Mouse (Mus musculus) G1E (cell line): ENCODE results near the gene Klhl3. TPM values are rescaled to one million over a fixed set of nuclear protein-coding genes. Genes with fewer than 3 reads are reported as not detected.

Experiments used
- ATAC-seq: 2 replicates; pipeline ENCODE4 v1.8.0; 2016; ENCODE audit warnings: mild to moderate bottlenecking; ENCODE audit not compliant: insufficient number of reproducible peaks, poor library complexity, low FRiP score, severe bottlenecking; ENCODE audit errors: extremely low read depth
- DNase-seq: peaks from one replicate; pipeline ENCODE4 v3.0.0; 2012; ENCODE audit warnings: low spot score
- H3K27me3 ChIP-seq: 2 replicates; pipeline ENCODE4 v1.6.1; 2012; ENCODE audit warnings: mild to moderate bottlenecking, low read length, inconsistent platforms; ENCODE audit not compliant: insufficient read depth
- H3K36me3 ChIP-seq: replicated peaks from 2 replicates; pipeline ENCODE3; 2012; ENCODE audit warnings: mild to moderate bottlenecking, inconsistent platforms
- H3K4me1 ChIP-seq: 2 replicates; pipeline ENCODE4 v1.6.1; 2012; ENCODE audit warnings: low read depth, low read length, inconsistent platforms, mixed read lengths; ENCODE audit not compliant: insufficient read depth
- H3K4me3 ChIP-seq: 2 replicates; pipeline ENCODE4 v1.5.1; 2012; ENCODE audit warnings: low read depth, mild to moderate bottlenecking, inconsistent platforms, low read length, moderate library complexity, mixed read lengths
- H3K9me3 ChIP-seq: replicated peaks from 2 replicates; pipeline ENCODE4 v1.6.1; 2012; ENCODE audit warnings: inconsistent platforms
- CTCF ChIP-seq: IDR thresholded peaks from 2 replicates; pipeline ENCODE4 v1.5.1; 2012; ENCODE audit warnings: low read depth, low read length, inconsistent platforms, mixed read lengths
- GATA1 ChIP-seq: IDR thresholded peaks from 2 replicates; pipeline ENCODE4 v1.6.1; 2012; ENCODE audit warnings: borderline replicate concordance, low read length, inconsistent platforms, mixed read lengths
- GATA2 ChIP-seq: IDR thresholded peaks from 2 replicates; pipeline ENCODE4 v1.6.1; 2012; ENCODE audit warnings: low read depth, low read length, inconsistent platforms, borderline replicate concordance
- POLR2AphosphoS5 ChIP-seq: IDR thresholded peaks from 2 replicates; pipeline ENCODE4 v1.6.1; 2012; ENCODE audit warnings: low read depth, low read length, inconsistent platforms; ENCODE audit not compliant: insufficient replicate concordance
- TAL1 ChIP-seq: conservative IDR thresholded peaks from 2 replicates; pipeline ENCODE4 v1.6.1; 2012; ENCODE audit warnings: low read depth, low read length, inconsistent platforms, mixed read lengths
- polyA plus RNA-seq: library from polyadenylated mRNA; stranded (reverse); fragments of >175 nt; gene quantifications from 2 replicates; pipeline ENCODE4 v1.2.3, GENCODE M21; 2012
- total RNA-seq, 2 experiments: library from RNA; stranded (forward) in 1 of 2; stranded (reverse) in 1 of 2; fragments of 200-1000 nt in 1 of 2; fragments of >200 nt in 1 of 2; fragmentation: Nextera tagmentation in 1 of 2; gene quantifications; 2 replicates each; pipeline ENCODE4 v1.2.3; 2014 to 2017

The Klhl3 gene
- total and polyA plus RNA-seq, 3 experiments = 0.05 TPM; not detected in 2

GRCm38 (mm10) chr13:58071209-58071608 lies 42.2 kb downstream of the Klhl3 start:
- peaks cover 60% of the 10 kb centered on the region for H3K9me3 ChIP-seq
- no peaks in the 10 kb centered on the region for H3K36me3 ChIP-seq
- H3K27me3 ChIP-seq = no peaks in the 10 kb centered on the region
- no peak overlapping the region; the same call in 1 of the 2 replicates for H3K4me3 ChIP-seq
- H3K4me1 ChIP-seq = no peaks in the 10 kb centered on the region
- TF ChIP-seq POLR2AphosphoS5 (no peak), GATA1 (no peak), GATA2 (no peak), CTCF (no peak), TAL1 (no peak)
- ATAC-seq (no peak), DNase-seq (no peak)

DNA sequence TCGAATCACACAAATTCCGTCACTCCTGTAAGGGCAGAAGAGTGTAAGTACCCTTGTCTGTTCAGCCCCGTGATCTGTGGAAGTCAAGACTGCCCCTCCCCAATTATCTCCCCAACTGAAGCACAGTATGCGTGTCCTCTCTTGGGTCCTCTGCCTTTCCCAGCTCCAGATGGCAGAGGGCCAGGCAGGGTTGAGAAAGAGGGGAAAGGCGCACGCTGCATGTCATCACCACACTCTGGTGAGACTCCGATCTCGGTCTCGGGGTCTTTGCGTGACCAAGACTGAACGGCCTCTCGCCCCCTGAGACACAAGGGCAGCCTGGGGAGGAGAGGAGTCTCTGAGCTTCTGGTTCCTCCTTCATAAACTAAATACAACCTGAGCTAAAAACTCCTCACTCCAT lies 42.9 kb downstream of the Klhl3 start:
- no peak for DNase-seq
- ATAC-seq = no peak

DNA sequence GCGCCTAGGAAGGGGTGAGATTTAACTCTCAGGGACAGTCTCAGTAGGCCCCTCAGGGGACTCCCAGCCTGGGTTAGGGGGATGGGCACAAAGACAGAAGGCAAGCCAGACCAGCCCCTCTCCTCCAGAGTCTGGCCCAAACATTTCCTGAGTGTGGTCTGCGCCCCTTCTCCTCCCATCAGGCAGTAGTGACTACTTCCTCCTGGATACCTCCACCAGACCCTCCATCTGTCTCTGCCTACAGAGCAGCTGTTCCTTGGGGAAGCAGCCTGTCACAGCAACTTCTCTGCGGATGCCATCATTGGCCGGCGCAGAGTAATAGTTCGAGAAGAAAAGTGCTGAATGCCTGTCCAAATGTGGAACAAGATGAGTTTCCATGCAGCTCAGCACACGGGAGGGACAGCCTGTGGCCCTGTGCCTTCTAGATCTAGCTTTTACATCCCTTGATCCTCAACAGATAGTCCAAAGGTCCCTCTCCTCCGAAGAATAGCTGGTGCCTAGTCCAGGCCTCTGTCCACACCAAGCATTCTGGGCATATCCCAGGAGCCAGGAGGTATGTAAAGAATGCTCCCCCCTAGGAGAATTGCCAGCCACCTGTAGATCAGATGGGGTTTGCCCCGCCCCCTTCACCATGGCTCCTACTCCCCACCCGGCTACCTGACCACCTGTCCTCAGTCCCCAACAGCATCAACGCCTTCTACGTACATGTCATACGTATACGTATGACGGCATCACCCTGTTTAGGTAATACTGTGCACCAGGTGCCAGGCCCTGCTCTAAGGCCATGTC lies 44.8 kb downstream of the Klhl3 start:
- Histone ChIP-seq H3K9me3 (peaks cover 69% of the 10 kb centered on the region), H3K36me3 (no peaks in the 10 kb centered on the region), H3K4me3 (no peak overlapping the region), H3K4me1 (no peaks in the 10 kb centered on the region), H3K27me3 (no peaks in the 10 kb centered on the region)
- ATAC-seq (no peak), DNase-seq (no peak)
- TF ChIP-seq GATA2 (no peak), GATA1 (no peak), TAL1 (no peak)

More for the DNA sequence above, 42.9 kb downstream of the Klhl3 start:
- H3K9me3 ChIP-seq = peaks cover 65% of the 10 kb centered on the region
- H3K27me3 ChIP-seq = no peaks in the 10 kb centered on the region
- H3K4me1 ChIP-seq = no peaks in the 10 kb centered on the region
- no peak for TF ChIP-seq TAL1
- no peak for TF ChIP-seq GATA1
- no peak for TF ChIP-seq POLR2AphosphoS5
- TF ChIP-seq GATA2 = no peak
- TF ChIP-seq CTCF = no peak
- H3K36me3 ChIP-seq = no peaks in the 10 kb centered on the region
- no peak overlapping the region for H3K4me3 ChIP-seq

DNA sequence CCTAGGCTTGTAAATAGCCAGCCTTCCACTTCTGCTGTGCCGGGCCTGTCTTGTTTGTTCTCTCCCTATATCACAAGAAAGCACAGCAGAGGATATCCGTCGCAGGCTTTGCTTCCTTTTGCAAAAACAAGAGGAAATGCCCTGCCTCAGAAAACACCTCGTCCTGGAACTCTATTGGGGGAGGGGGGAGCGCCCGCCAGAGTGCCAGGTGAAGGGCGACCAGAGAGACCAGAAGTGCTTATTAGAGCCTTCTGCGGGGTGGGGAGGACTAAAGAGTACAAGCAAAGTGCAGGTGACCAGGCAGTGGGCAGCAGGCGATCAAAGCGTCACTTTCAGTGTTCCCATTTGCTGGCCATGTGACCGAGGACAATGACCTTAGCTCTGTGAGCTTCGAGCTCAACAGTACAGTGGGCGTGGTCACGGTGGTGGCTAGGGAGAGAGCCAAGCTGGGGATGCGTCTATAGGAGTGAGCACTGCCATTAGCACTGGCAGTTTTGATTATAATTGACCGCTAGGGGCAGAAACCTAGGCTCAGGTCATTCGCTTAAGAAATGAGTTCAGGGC lies 45.8 kb downstream of the Klhl3 start:
- DNase-seq (no peak), ATAC-seq (no peak)
- H3K36me3 ChIP-seq = no peaks in the 10 kb centered on the region
- TF ChIP-seq TAL1 (no peak), GATA1 (no peak), GATA2 (no peak), CTCF (no peak), POLR2AphosphoS5 (no peak)
- H3K4me1 ChIP-seq = no peaks in the 10 kb centered on the region
- H3K27me3 ChIP-seq = no peaks in the 10 kb centered on the region
- peaks cover 73% of the 10 kb centered on the region for H3K9me3 ChIP-seq
- H3K4me3 ChIP-seq = no peak overlapping the region

- TF ChIP-seq POLR2AphosphoS5 = no peak
- TF ChIP-seq GATA2 = no peak
- TF ChIP-seq CTCF = no peak
- TF ChIP-seq TAL1 = no peak
- TF ChIP-seq GATA1 = no peak
- Histone ChIP-seq H3K9me3 (peaks cover 78% of the 10 kb centered on the region), H3K36me3 (no peaks in the 10 kb centered on the region), H3K27me3 (no peaks in the 10 kb centered on the region), H3K4me3 (no peak overlapping the region), H3K4me1 (no peaks in the 10 kb centered on the region)
- no peak for ATAC-seq
- DNase-seq = no peak
These were observed 46.6 kb downstream of the Klhl3 start for GRCm38 (mm10) chr13:58066496-58067389.

GRCm38 (mm10) chr13:58066081-58066495 lies 47.3 kb downstream of the Klhl3 start:
- Histone ChIP-seq H3K36me3 (no peaks in the 10 kb centered on the region), H3K4me1 (no peaks in the 10 kb centered on the region), H3K4me3 (no peak overlapping the region), H3K9me3 (peaks cover 78% of the 10 kb centered on the region), H3K27me3 (no peaks in the 10 kb centered on the region)
- no peak for TF ChIP-seq POLR2AphosphoS5
- TF ChIP-seq CTCF = no peak
- no peak for TF ChIP-seq GATA2
- no peak for TF ChIP-seq GATA1
- no peak for TF ChIP-seq TAL1
- ATAC-seq = no peak
- no peak for DNase-seq
